Mouse (Mus musculus): Measurements from ENCODE around the gene Gpr62. TPM values are rescaled to one million over a fixed set of nuclear protein-coding genes. Genes with fewer than 3 reads are reported as not detected.
"Not testable (repeated sequence)": the region's sequence is repeated elsewhere in the genome, so short reads cannot be mapped to it uniquely, and the experiment has no call there.

Gpr62 gene
- polyA plus RNA-seq (2015; fragmentation: Nextera tagmentation; extraction: Ambion mirVana) = 0.19 and 0.31 TPM in 2 replicates

DNA sequence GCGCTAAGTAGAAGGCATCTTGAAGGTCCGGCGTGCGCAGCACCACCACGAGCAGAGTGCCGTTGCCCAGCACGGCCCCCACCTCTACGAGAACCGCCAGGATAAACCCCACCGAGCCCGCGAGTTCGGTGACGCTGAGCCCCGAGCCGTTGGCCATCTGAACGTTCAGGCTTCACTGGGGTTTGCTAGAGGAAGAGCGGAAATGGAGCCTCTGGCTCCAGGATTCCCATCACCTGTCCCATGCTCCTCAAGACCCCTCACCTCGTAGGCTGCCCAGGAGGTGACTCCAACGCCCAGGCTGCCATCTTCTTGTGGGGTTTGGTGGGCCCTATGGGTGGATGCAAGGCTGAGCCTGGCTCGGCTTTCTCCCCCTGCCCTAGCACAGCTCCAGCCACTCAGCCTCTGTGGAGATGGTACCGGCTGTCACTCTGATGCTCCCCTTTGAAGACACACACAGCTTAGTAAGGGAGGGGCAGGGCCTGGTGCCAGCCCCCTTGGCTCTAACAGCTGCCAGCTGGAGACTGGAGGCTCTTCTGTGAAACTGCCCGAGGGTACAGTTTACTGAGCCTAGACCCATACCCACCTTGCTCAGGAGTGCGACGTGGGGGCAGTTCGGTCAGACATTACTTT is at the start of gene Gpr62:
Gpr62 (minus strand) TSS at position 368 of the 630 bp plus-strand sequence.
- Histone ChIP-seq H3K9ac (peak within 1 kb of the TSS; percentile 84), H3K4me1 (peaks cover 18% of the 10 kb centered on the region), H3K9me3 (no peaks in the 10 kb centered on the region), H3K27me3 (replicated peaks) (peaks cover 21% of the 10 kb centered on the region), H3K27ac (replicated peaks) (peak within 1 kb of the TSS; percentile 46), H3K4me2 (peak within 1 kb of the TSS; percentile 98), H3K36me3 (peaks cover 33% of the 10 kb centered on the region), H3K4me3 (peak within 1 kb of the TSS; percentile 65)
- 33% methylated on average over 26 of the region's 26 CpGs for WGBS
- no peak for ATAC-seq (ENCODE audit: extremely low read depth, insufficient number of reproducible peaks, low FRiP score, low TSS enrichment)

DNA sequence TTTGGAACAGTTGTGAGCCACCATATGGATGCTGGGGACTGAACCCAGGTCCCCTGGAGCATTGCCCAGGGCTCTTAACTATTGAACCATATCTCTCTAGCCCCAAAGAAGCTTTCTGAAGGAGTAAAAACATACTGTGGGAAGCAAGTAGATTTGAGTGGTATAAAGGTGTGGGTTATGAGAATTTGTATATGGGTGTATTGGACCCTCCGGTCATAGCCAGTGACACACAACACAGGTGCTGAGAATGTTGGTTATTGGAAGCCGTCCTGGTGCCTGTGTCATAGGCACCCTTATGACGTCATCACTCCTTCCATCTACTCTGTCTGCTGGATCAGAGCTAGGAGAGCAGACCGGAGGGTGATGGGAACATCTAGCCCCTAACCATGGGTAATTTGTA is 48.5 kb upstream of the Gpr62 start, which contains the start of gene Iqcf5:
Iqcf5 (plus strand) TSS at position 301 of the 400 bp plus-strand sequence.
- no peak within 1 kb of the TSS for H3K27ac ChIP-seq (replicated peaks)
- H3K4me2 ChIP-seq = no peak within 1 kb of the TSS
- no peak for ATAC-seq (ENCODE audit: extremely low read depth, insufficient number of reproducible peaks, low FRiP score, low TSS enrichment)
- no peaks in the 10 kb centered on the region for H3K9me3 ChIP-seq
- peaks cover 36% of the 10 kb centered on the region for H3K27me3 ChIP-seq (replicated peaks)
- no peak within 1 kb of the TSS for H3K4me3 ChIP-seq
- no peaks in the 10 kb centered on the region for H3K36me3 ChIP-seq
- H3K9ac ChIP-seq = no peak within 1 kb of the TSS
- WGBS = 79% methylated on average over 4 of the region's 4 CpGs
- H3K4me1 ChIP-seq = peaks cover 14% of the 10 kb centered on the region

DNA sequence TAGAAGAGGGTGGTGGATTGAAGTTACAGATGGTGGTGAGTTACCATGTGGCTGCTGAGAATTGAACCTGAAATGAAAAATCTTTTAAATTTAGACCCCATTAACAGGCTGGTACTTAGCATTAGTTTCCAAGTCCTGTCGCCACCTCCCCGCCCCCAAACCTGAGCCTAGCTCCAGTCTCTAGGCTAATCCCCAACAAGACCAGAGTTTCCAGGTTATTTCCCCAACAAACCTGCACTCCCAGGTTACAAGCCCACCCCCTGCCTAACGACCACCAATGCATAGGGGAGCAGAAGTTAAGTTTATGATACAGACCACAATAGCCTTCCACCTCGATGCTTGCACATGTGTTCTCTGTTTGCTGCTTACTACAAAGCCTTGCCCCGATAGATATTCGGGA is 47.8 kb upstream of the Gpr62 start:
- WGBS = 65% methylated on average over 6 of the region's 6 CpGs
- H3K4me1 ChIP-seq = peaks cover 14% of the 10 kb centered on the region
- H3K27me3 ChIP-seq (replicated peaks) = peaks cover 39% of the 10 kb centered on the region
- no peaks in the 10 kb centered on the region for H3K9me3 ChIP-seq
- no peak for ATAC-seq (ENCODE audit: extremely low read depth, insufficient number of reproducible peaks, low FRiP score, low TSS enrichment)
- H3K36me3 ChIP-seq = no peaks in the 10 kb centered on the region
- H3K4me3 ChIP-seq = no peak overlapping the region
- no peak overlapping the region for H3K27ac ChIP-seq (replicated peaks)
- no peak overlapping the region for H3K9ac ChIP-seq
- no peak overlapping the region for H3K4me2 ChIP-seq

DNA sequence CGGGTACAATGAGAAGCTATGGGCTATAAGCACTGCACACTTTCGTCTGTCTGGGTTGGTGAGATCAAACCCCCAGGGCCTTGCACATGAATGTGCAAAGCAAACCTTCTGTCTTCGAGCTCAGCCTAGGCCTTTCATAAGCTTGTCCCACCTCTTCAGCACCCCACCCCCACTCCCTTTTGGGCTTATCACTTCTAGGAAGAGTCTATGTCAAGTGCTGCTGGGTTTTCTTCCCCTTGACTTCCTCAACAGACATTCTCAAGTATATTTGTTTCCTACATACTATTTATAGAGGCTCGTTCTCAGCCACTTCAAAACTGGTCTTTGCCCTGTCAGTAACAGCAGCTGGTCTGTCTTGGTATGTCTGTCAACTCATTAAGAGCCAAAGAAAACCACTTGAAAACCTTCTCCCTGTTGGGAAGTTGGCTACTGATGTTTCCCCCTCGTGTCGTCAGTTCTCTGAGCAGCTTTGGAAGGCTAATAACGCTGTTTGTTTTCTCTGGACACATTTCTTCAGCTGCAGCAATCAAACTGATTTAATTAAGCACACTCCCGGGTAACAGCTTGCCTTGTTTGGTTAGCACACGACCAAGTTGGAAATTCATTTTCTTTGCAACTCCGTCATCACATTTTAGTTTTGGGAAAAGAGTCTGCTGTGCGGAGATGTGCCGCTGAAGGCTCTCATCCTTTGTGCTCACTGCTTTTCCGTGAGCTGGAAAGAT is 47.2 kb upstream of the Gpr62 start:
- H3K4me2 ChIP-seq = peak overlapping the region; percentile 29

DNA sequence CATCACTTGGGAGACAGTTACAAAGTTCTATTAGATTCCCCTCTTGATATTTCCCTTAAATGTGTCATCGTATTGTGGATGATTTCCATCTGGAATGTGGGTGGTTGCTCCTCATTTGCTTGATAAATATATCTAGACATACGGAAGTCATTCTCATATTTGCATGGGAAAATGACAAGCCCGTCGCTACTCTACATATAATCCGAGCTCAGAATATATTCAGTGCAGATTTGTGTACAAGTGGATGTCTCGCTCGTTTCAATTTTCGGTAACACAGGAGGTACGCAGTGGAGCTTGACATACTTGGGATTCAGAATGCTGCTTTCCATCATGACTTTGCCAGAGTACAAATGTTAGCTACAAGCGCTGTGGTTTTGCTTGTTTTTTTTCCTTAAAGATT is 43.6 kb upstream of the Gpr62 start:
- ATAC-seq (ENCODE audit: extremely low read depth, insufficient number of reproducible peaks, low FRiP score, low TSS enrichment) = no peak
- H3K36me3 ChIP-seq = no peaks in the 10 kb centered on the region
- no peak overlapping the region for H3K4me2 ChIP-seq
- WGBS = 85% methylated on average over 10 of the region's 10 CpGs
- H3K4me3 ChIP-seq = no peak overlapping the region
- H3K9ac ChIP-seq = no peak overlapping the region
- no peak overlapping the region for H3K27ac ChIP-seq (replicated peaks)
- H3K4me1 ChIP-seq = peaks cover 14% of the 10 kb centered on the region
- H3K9me3 ChIP-seq = no peaks in the 10 kb centered on the region
- H3K27me3 ChIP-seq (replicated peaks) = peaks cover 38% of the 10 kb centered on the region

More for the DNA sequence above, 47.2 kb upstream of the Gpr62 start:
- H3K27ac ChIP-seq (replicated peaks) = no peak overlapping the region
- H3K27me3 ChIP-seq (replicated peaks) = peaks cover 43% of the 10 kb centered on the region
- no peaks in the 10 kb centered on the region for H3K9me3 ChIP-seq
- H3K4me1 ChIP-seq = peaks cover 14% of the 10 kb centered on the region
- no peak overlapping the region for H3K9ac ChIP-seq
- H3K36me3 ChIP-seq = no peaks in the 10 kb centered on the region
- no peak overlapping the region for H3K4me3 ChIP-seq
- ATAC-seq (ENCODE audit: extremely low read depth, insufficient number of reproducible peaks, low FRiP score, low TSS enrichment) = no peak
- 39% methylated on average over 13 of the region's 13 CpGs for whole genome bisulfite sequencing

DNA sequence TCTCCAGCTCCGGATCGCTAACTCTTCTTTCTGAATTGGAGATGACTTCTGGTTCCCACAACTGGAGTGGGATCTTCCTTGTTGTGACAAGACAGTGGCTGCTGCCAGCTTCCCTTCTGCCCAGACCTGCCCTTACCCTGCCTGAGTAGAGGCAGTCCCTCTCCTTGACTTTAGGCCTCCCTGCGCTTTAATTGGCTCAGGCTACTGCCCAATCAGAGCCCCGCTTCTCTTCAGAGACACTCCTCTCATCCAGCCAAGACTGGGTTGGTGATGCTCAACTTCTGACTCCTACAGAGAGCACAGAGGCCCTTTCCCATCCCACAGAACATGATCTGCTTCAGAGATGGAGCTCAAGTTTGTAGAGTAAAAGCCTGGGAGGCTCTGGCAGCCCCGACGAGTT is 38.5 kb upstream of the Gpr62 start:
- WGBS = 58% methylated on average over 6 of the region's 6 CpGs
- no peak for ATAC-seq (ENCODE audit: extremely low read depth, insufficient number of reproducible peaks, low FRiP score, low TSS enrichment)
- no peak overlapping the region for H3K4me2 ChIP-seq
- H3K27ac ChIP-seq (replicated peaks) = no peak overlapping the region
- no peak overlapping the region for H3K4me3 ChIP-seq
- H3K4me1 ChIP-seq = no peaks in the 10 kb centered on the region
- H3K9ac ChIP-seq = no peak overlapping the region
- peaks cover 27% of the 10 kb centered on the region for H3K27me3 ChIP-seq (replicated peaks)
- no peaks in the 10 kb centered on the region for H3K9me3 ChIP-seq
- H3K36me3 ChIP-seq = no peaks in the 10 kb centered on the region

DNA sequence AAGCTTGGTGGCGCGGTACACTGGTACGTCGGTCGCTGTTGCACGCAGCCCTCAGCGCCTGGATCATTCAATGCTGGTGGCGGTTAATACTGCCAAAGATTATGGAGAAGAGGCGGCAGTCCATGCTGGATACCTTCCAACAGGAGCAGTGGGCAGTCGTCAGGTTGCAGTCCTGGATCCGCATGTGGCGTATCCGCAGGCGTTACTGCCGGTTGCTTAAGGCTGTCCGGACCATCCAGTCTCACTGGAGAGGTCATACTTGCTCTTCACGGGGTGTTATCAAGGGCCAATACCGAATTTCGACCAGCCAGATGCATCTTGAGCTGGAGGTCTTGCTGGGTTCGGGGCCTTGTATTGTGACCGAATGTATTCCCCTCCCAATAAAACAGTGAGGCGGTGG is 36.1 kb upstream of the Gpr62 start:
- Histone ChIP-seq H3K4me1 (no peaks in the 10 kb centered on the region), H3K36me3 (no peaks in the 10 kb centered on the region), H3K9me3 (no peaks in the 10 kb centered on the region), H3K9ac (no peak overlapping the region), H3K4me2 (no peak overlapping the region), H3K27me3 (replicated peaks) (peaks cover 16% of the 10 kb centered on the region; the same call in 1 of the 2 replicates), H3K27ac (replicated peaks) (no peak overlapping the region), H3K4me3 (no peak overlapping the region)
- 78% methylated on average over 22 of the region's 22 CpGs for WGBS
- ATAC-seq (ENCODE audit: extremely low read depth, insufficient number of reproducible peaks, low FRiP score, low TSS enrichment) = no peak

DNA sequence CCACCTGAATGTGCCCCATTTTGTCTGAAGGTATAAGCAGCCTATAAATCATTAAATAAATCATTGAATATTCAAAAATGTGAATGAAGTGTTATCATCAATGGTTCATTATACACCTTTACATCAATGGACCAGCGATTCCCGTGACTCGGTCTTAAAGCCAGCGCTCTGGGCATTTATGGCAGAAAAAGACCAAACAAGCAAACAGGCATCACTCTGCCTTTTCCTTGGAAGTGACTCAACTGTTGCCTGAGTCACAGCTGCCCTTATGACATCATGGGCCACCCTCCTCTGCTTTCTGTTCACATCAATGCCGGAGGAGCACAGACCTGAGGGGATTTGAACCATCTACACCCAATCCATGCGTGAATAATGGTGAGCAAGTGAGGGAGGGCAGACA is 33.9 kb upstream of the Gpr62 start, which contains the start of gene Iqcf1:
Iqcf1 (plus strand) TSS at position 301 of the 400 bp plus-strand sequence.
- peaks cover 12% of the 10 kb centered on the region; the same call in 1 of the 2 replicates for H3K27me3 ChIP-seq (replicated peaks)
- no peaks in the 10 kb centered on the region for H3K4me1 ChIP-seq

DNA sequence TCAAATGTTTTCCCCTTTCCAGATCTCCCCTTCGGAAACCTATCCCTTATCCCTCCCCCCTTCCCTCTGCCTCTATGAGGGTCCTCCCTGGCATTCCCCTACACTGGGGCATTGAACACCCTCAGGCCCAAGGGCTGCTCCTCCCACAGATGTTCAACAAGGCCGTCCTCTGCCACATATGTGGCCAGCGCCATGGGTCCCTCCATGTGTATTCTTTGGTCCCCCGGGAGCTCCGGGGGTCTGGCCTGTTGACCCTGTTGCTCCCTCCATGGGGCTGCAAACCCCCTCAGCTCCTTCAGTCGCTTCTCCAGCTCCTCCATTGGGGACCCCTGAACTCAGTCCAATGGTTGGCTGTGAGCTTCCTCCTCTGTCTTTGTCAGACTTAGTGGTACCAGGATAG is 21.9 kb upstream of the Gpr62 start:
- H3K4me2 ChIP-seq; H3K9ac ChIP-seq; H3K27ac ChIP-seq (replicated peaks); H3K9me3 ChIP-seq; ATAC-seq (ENCODE audit: extremely low read depth, insufficient number of reproducible peaks, low FRiP score, low TSS enrichment); H3K27me3 ChIP-seq (replicated peaks); H3K4me3 ChIP-seq: not testable (repeated sequence)
- H3K4me1 ChIP-seq = peaks cover 11% of the 10 kb centered on the region
- WGBS = 87% methylated on average over 6 of the region's 6 CpGs
- H3K36me3 ChIP-seq = peaks cover 40% of the 10 kb centered on the region

More for the DNA sequence above, 33.9 kb upstream of the Gpr62 start, which contains the start of gene Iqcf1:
- no peak for ATAC-seq (ENCODE audit: extremely low read depth, insufficient number of reproducible peaks, low FRiP score, low TSS enrichment)
- Histone ChIP-seq H3K36me3 (no peaks in the 10 kb centered on the region), H3K9ac (no peak within 1 kb of the TSS), H3K4me2 (no peak within 1 kb of the TSS), H3K4me3 (no peak within 1 kb of the TSS), H3K9me3 (no peaks in the 10 kb centered on the region), H3K27ac (replicated peaks) (no peak within 1 kb of the TSS)
- WGBS = 83% methylated on average over 6 of the region's 6 CpGs

DNA sequence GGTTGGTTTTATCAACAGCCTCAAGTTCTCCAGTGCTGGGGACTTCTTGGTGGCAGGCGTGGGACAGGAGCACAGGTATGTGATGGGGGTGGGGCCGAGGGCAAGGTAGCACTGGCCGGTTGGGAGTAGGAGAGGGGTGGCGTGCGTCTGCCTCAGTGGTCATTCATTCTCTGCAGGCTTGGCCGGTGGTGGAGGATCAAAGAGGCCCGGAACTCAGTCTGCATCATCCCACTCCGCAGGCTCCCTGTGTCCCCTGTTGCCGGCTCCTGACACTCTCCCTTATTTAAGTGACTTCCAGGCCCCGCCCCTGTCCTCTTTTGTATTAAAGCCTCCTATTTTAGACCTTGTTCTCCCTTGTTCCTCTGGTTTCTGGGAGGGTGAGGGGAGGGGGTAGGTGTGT is 19.3 kb upstream of the Gpr62 start:
- ATAC-seq (ENCODE audit: extremely low read depth, insufficient number of reproducible peaks, low FRiP score, low TSS enrichment) = no peak
- H3K4me1 ChIP-seq = peaks cover 6% of the 10 kb centered on the region
- no peaks in the 10 kb centered on the region for H3K9me3 ChIP-seq
- no peak overlapping the region for H3K4me3 ChIP-seq
- H3K27me3 ChIP-seq (replicated peaks) = no peaks in the 10 kb centered on the region
- H3K9ac ChIP-seq = no peak overlapping the region
- H3K4me2 ChIP-seq = no peak overlapping the region
- H3K36me3 ChIP-seq = peaks cover 63% of the 10 kb centered on the region
- WGBS = 84% methylated on average over 10 of the region's 10 CpGs
- H3K27ac ChIP-seq (replicated peaks) = no peak overlapping the region

DNA sequence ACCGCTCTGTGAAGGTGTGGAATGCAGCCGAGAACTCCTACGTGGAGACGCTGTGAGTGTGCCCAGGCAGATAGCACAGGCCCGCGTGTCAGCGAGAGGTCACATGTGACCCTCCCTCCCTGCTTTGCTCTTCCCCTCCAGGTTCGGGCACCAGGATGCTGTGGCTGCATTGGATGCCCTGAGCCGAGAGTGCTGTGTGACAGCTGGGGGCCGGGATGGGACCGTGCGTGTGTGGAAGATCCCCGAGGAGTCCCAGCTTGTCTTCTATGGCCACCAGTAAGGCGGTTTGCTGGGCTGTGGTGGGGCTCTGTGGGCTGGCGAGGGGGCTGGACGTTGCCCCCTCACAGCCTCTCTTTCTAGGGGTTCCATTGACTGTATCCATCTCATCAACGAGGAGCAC is 17.9 kb upstream of the Gpr62 start:
- no peak overlapping the region for H3K27ac ChIP-seq (replicated peaks)
- peaks cover 66% of the 10 kb centered on the region for H3K36me3 ChIP-seq
- no peak overlapping the region for H3K9ac ChIP-seq
- H3K4me1 ChIP-seq = no peaks in the 10 kb centered on the region
- H3K4me2 ChIP-seq = no peak overlapping the region
- 88% methylated on average over 17 of the region's 17 CpGs for WGBS
- H3K4me3 ChIP-seq = no peak overlapping the region
- ATAC-seq (ENCODE audit: extremely low read depth, insufficient number of reproducible peaks, low FRiP score, low TSS enrichment) = no peak
- H3K9me3 ChIP-seq = no peaks in the 10 kb centered on the region
- H3K27me3 ChIP-seq (replicated peaks) = no peaks in the 10 kb centered on the region
